Mouse (Mus musculus): ENCODE measurements around the gene Hspb1.

DNA sequence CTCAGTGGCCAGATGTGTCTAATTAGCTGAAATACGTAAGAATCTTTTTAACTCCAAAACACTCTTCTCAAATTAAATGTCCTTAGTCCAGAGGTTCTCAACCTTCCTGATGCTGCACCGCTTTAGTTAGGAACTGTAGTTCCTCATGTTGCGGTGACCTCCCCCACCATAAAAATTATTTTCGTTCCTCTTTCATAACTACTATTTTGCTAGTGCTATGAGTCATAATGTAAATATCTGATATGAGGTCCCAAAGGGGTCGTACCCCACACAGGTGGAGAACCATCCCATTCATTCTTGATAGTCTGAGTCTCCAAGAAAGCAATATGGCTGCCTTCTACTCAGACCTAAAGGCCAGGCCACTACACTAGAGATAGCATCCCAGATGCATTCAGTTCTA lies 17.2 kb upstream of the Hspb1 start:
- TF ChIP-seq CTCF (IDR thresholded peaks at IDR 0.05; ENCODE audit: control insufficient read depth, insufficient read depth, insufficient read length) (no peak), FOSL1 (IDR thresholded peaks at IDR 0.05; ENCODE audit: insufficient read depth, low read length, poor library complexity, severe bottlenecking) (no peak), MYOD1 (IDR thresholded peaks at IDR 0.05; ENCODE audit: control insufficient read depth, insufficient read length, low read depth) (no peak), USF1 (IDR thresholded peaks at IDR 0.05; ENCODE audit: low read depth) (no peak), MAX (IDR thresholded peaks at IDR 0.05) (no peak), CEBPB (IDR thresholded peaks at IDR 0.05; ENCODE audit: low read depth) (no peak)
